29 mouse cellular contexts compared by ENCODE assay signal in the genomic region with DNA sequence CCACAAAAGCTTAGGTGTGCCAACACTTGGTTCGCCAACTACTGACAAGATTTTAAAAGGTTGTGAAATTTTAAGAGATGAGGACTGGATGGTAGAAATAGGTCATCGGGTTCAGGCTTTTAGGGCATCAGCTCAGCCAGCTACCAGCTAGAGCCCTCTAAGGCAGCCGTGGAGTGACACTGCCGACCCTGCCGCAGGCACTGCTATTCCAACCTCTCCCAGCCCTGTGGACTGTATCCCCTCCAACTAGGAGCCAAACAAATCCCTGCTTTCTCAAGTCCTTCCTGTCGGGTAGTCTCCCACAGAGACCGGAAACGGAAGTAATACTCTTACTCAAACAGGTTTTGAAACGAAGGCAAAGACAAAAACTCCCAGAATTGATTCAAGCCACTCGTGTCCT. TPM values are rescaled to one million over a fixed set of nuclear protein-coding genes. Genes with fewer than 3 reads are reported as not detected.
"Had no signal": no experiment of that assay in that cellular context is flagged by ENCODE, and none has a peak within 500 bp of the region (broad histone marks: within the 10 kb centered on the region; RNA-seq: fewer than 3 reads in every experiment).

No protein-coding gene starts in this region.

- H3K4me1 ChIP-seq: hindbrain, embryonic 13.5 days; hindbrain, embryonic 15.5 days; liver, embryonic 15.5 days had no signal

- H3K27ac ChIP-seq: gastrocnemius, adult 2 months; hindbrain, embryonic 13.5 days; hindbrain, embryonic 15.5 days; hindbrain, postnatal 0 days; layer of hippocampus, adult 2 months; left cerebral cortex, adult 2 months; limb, embryonic 10.5 days; limb, embryonic 12.5 days; liver, embryonic 13.5 days; liver, embryonic 15.5 days had no signal

- H3K9ac ChIP-seq: heart, embryonic 12.5 days; hindbrain, embryonic 13.5 days; hindbrain, embryonic 15.5 days; limb, embryonic 12.5 days; liver, embryonic 13.5 days; liver, embryonic 15.5 days had no signal

- DNase-seq: gastrocnemius, adult 2 months; gastrocnemius, postnatal 10 days; gastrocnemius, postnatal 25 days; heart, adult 18-20 months; heart, postnatal 10 days; heart, postnatal 36 days; kidney, adult 11 months; kidney, adult 2 months; kidney, adult 9 months; kidney, postnatal 10 days; kidney, postnatal 25 days; kidney, postnatal 4 days; liver; liver, embryonic 13.5 days had no signal

- H3K4me3 ChIP-seq: gastrocnemius, adult 2 months; heart, embryonic 12.5 days; hindbrain, embryonic 13.5 days; hindbrain, embryonic 15.5 days; layer of hippocampus, adult 2 months; left cerebral cortex, adult 2 months; limb, embryonic 10.5 days; limb, embryonic 12.5 days; liver, embryonic 13.5 days; liver, embryonic 15.5 days had no signal

- H3K36me3 ChIP-seq: heart, embryonic 12.5 days; hindbrain, embryonic 13.5 days; hindbrain, embryonic 15.5 days; limb, embryonic 10.5 days; limb, embryonic 12.5 days; liver, embryonic 13.5 days; liver, embryonic 15.5 days had no signal

- H3K4me2 ChIP-seq: heart, embryonic 12.5 days; hindbrain, embryonic 13.5 days; hindbrain, embryonic 15.5 days; limb, embryonic 12.5 days; liver, embryonic 11.5 days; liver, embryonic 13.5 days; liver, embryonic 15.5 days had no signal

- ATAC-seq: hindbrain, postnatal 0 days; intestine, embryonic 16.5 days had no signal

- H3K27me3 ChIP-seq: heart, embryonic 12.5 days; hindbrain, embryonic 13.5 days; hindbrain, embryonic 15.5 days; limb, embryonic 12.5 days; liver, embryonic 13.5 days; liver, embryonic 15.5 days had no signal

- H3K9me3 ChIP-seq: heart, embryonic 12.5 days; hindbrain, embryonic 13.5 days; hindbrain, embryonic 15.5 days; limb, embryonic 10.5 days; limb, embryonic 12.5 days; liver, embryonic 13.5 days; liver, embryonic 15.5 days had no signal

RNA-seq across cellular contexts. Expression of a gene that starts 15.9 kb away (rescaled TPM):
- total RNA-seq: hindbrain, postnatal 0 days had no signal
- polyA plus RNA-seq: heart, embryonic 14.5 days; heart, embryonic 16.5 days; hindbrain, embryonic 13.5 days; intestine, embryonic 14.5 days; intestine, embryonic 16.5 days; kidney, embryonic 16.5 days; limb, embryonic 12.5 days had no signal
